Mouse (Mus musculus): ENCODE measurements at regions not wholly inside any gene's neighbourhood (a gene's known extent, or its start where the extent isn't known, plus 50 kb on each side); places are given as distances from the start of the nearest gene placed in this dataset.
"Not testable (repeated sequence)": the region's sequence is repeated elsewhere in the genome, so short reads cannot be mapped to it uniquely, and the experiment has no call there.

- not testable (repeated sequence) for H3K27me3 ChIP-seq (ENCODE audit: poor library complexity, severe bottlenecking); DNase-seq (ENCODE audit: extremely low spot score, low spot score); H3K4me3 ChIP-seq; H3K36me3 ChIP-seq (replicated peaks); H3K9me3 ChIP-seq; H3K27ac ChIP-seq; H3K4me1 ChIP-seq
- WGBS, result 83% methylated on average over 9 of the region's 14 CpGs
Measured at GRCm38 (mm10) chr6:47745856-47746255, 67.4 kb downstream of the Pdia4 start.

GRCm38 (mm10) chr6:47743856-47744255 is 69.4 kb downstream of the Pdia4 start:
- no CpG with 5 or more reads among the region's 20 CpGs for WGBS
- H3K36me3 ChIP-seq (replicated peaks); H3K27me3 ChIP-seq (ENCODE audit: poor library complexity, severe bottlenecking); H3K9me3 ChIP-seq; H3K4me1 ChIP-seq; DNase-seq (ENCODE audit: extremely low spot score, low spot score); H3K27ac ChIP-seq; H3K4me3 ChIP-seq: not testable (repeated sequence)

- H3K27me3 ChIP-seq (ENCODE audit: poor library complexity, severe bottlenecking); H3K4me1 ChIP-seq; H3K9me3 ChIP-seq; DNase-seq (ENCODE audit: extremely low spot score, low spot score); H3K27ac ChIP-seq; H3K36me3 ChIP-seq (replicated peaks): not testable (repeated sequence)
- H3K4me3 ChIP-seq, result peak overlapping the region; percentile 47
- WGBS, result 16% methylated on average over 22 of the region's 47 CpGs
Measured at GRCm38 (mm10) chr6:47740216-47740615, 73.0 kb downstream of the Pdia4 start.

GRCm38 (mm10) chr6:47739696-47740095 is 73.5 kb downstream of the Pdia4 start:
- not testable (repeated sequence) for H3K27ac ChIP-seq; H3K27me3 ChIP-seq (ENCODE audit: poor library complexity, severe bottlenecking); H3K36me3 ChIP-seq (replicated peaks); H3K4me1 ChIP-seq; H3K9me3 ChIP-seq; DNase-seq (ENCODE audit: extremely low spot score, low spot score)
- 15% methylated on average over 15 of the region's 26 CpGs for WGBS
- peak overlapping the region; percentile 26; the same call in 1 of the 2 replicates for H3K4me3 ChIP-seq

- not testable (repeated sequence) for H3K4me1 ChIP-seq; H3K36me3 ChIP-seq (replicated peaks); H3K9me3 ChIP-seq; H3K27me3 ChIP-seq (ENCODE audit: poor library complexity, severe bottlenecking); H3K4me3 ChIP-seq; DNase-seq (ENCODE audit: extremely low spot score, low spot score); H3K27ac ChIP-seq
- WGBS, result no CpG with 5 or more reads among the region's 3 CpGs
Measured at GRCm38 (mm10) chr6:47737972-47738371, 75.3 kb downstream of the Pdia4 start.
